Mouse (Mus musculus): Measurements from ENCODE around the gene Lrrc4. TPM values are rescaled to one million over a fixed set of nuclear protein-coding genes. Genes with fewer than 3 reads are reported as not detected.

Gene Lrrc4
- polyA plus RNA-seq, 1 experiment from 2014 or later, result 0.56 TPM

- DNase-seq (ENCODE audit: low spot score) (no peak), ATAC-seq (replicated peaks; ENCODE audit: low FRiP score) (no peak)
- WGBS, result 81% methylated on average over 8 of the region's 8 CpGs
- Histone ChIP-seq H3K27ac (ENCODE audit: low read depth, low read length) (peak overlapping the region; percentile 73), H3K9me3 (ENCODE audit: control insufficient read depth, low read length) (no peaks in the 10 kb centered on the region), H3K9ac (ENCODE audit: low read depth, low read length) (no peak overlapping the region), H3K4me2 (no peak overlapping the region), H3K4me3 (ENCODE audit: low read depth, low read length) (no peak overlapping the region), H3K27me3 (replicated peaks; ENCODE audit: control insufficient read depth, insufficient read depth, low read length) (no peaks in the 10 kb centered on the region), H3K4me1 (replicated peaks; ENCODE audit: control insufficient read depth, insufficient read depth, low read length) (peaks cover 28% of the 10 kb centered on the region), H3K36me3 (ENCODE audit: control insufficient read depth, insufficient read depth, low read length) (no peaks in the 10 kb centered on the region; the same call in 1 of the 2 replicates)
Measured at GRCm38 (mm10) chr6:28706108-28706975, 125.2 kb downstream of the Lrrc4 start.

- Histone ChIP-seq H3K9me3 (ENCODE audit: control insufficient read depth, low read length) (no peaks in the 10 kb centered on the region), H3K4me3 (ENCODE audit: low read depth, low read length) (no peak overlapping the region), H3K27ac (ENCODE audit: low read depth, low read length) (no peak overlapping the region), H3K4me2 (no peak overlapping the region), H3K27me3 (replicated peaks; ENCODE audit: control insufficient read depth, insufficient read depth, low read length) (no peaks in the 10 kb centered on the region), H3K9ac (ENCODE audit: low read depth, low read length) (no peak overlapping the region), H3K36me3 (ENCODE audit: control insufficient read depth, insufficient read depth, low read length) (no peaks in the 10 kb centered on the region; the same call in 1 of the 2 replicates), H3K4me1 (replicated peaks; ENCODE audit: control insufficient read depth, insufficient read depth, low read length) (peaks cover 28% of the 10 kb centered on the region)
- WGBS, result 54% methylated on average over 6 of the region's 6 CpGs
- DNase-seq (ENCODE audit: low spot score) (no peak), ATAC-seq (replicated peaks; ENCODE audit: low FRiP score) (peak; percentile 52)
Measured at GRCm38 (mm10) chr6:28705384-28706107, 126.0 kb downstream of the Lrrc4 start.

GRCm38 (mm10) chr6:28704612-28705011 is 126.9 kb downstream of the Lrrc4 start:
- Histone ChIP-seq H3K9ac (ENCODE audit: low read depth, low read length) (no peak overlapping the region), H3K36me3 (ENCODE audit: control insufficient read depth, insufficient read depth, low read length) (no peaks in the 10 kb centered on the region; the same call in 1 of the 2 replicates), H3K4me1 (replicated peaks; ENCODE audit: control insufficient read depth, insufficient read depth, low read length) (peaks cover 22% of the 10 kb centered on the region), H3K9me3 (ENCODE audit: control insufficient read depth, low read length) (no peaks in the 10 kb centered on the region), H3K4me3 (ENCODE audit: low read depth, low read length) (no peak overlapping the region), H3K27me3 (replicated peaks; ENCODE audit: control insufficient read depth, insufficient read depth, low read length) (no peaks in the 10 kb centered on the region), H3K4me2 (no peak overlapping the region), H3K27ac (ENCODE audit: low read depth, low read length) (0 out of 2 replicates have a peak overlapping the region, but pooled peaks have one; percentile 34)
- WGBS, result 45% methylated on average over 6 of the region's 6 CpGs
- DNase-seq (ENCODE audit: low spot score) (no peak), ATAC-seq (replicated peaks; ENCODE audit: low FRiP score) (no peak)

GRCm38 (mm10) chr6:28697214-28697613 is 134.3 kb downstream of the Lrrc4 start:
- WGBS, result 88% methylated on average over 3 of the region's 3 CpGs
- Histone ChIP-seq H3K36me3 (ENCODE audit: control insufficient read depth, insufficient read depth, low read length) (no peaks in the 10 kb centered on the region; the same call in 1 of the 2 replicates), H3K27ac (ENCODE audit: low read depth, low read length) (no peak overlapping the region), H3K27me3 (replicated peaks; ENCODE audit: control insufficient read depth, insufficient read depth, low read length) (no peaks in the 10 kb centered on the region), H3K9me3 (ENCODE audit: control insufficient read depth, low read length) (no peaks in the 10 kb centered on the region), H3K4me2 (no peak overlapping the region), H3K4me3 (ENCODE audit: low read depth, low read length) (no peak overlapping the region), H3K4me1 (replicated peaks; ENCODE audit: control insufficient read depth, insufficient read depth, low read length) (no peaks in the 10 kb centered on the region), H3K9ac (ENCODE audit: low read depth, low read length) (no peak overlapping the region)
- DNase-seq (ENCODE audit: low spot score) (no peak), ATAC-seq (replicated peaks; ENCODE audit: low FRiP score) (no peak)

- DNase-seq (ENCODE audit: low spot score), result no peak
- no peak overlapping the region for H3K4me3 ChIP-seq (ENCODE audit: low read depth, low read length)
- H3K27ac ChIP-seq (ENCODE audit: low read depth, low read length), result no peak overlapping the region
- H3K4me1 ChIP-seq (replicated peaks; ENCODE audit: control insufficient read depth, insufficient read depth, low read length), result no peaks in the 10 kb centered on the region
- H3K27me3 ChIP-seq (replicated peaks; ENCODE audit: control insufficient read depth, insufficient read depth, low read length), result no peaks in the 10 kb centered on the region
- no peak overlapping the region for H3K9ac ChIP-seq (ENCODE audit: low read depth, low read length)
- H3K4me2 ChIP-seq, result no peak overlapping the region
- no peak for ATAC-seq (replicated peaks; ENCODE audit: low FRiP score)
- H3K9me3 ChIP-seq (ENCODE audit: control insufficient read depth, low read length), result no peaks in the 10 kb centered on the region
- H3K36me3 ChIP-seq (ENCODE audit: control insufficient read depth, insufficient read depth, low read length), result no peaks in the 10 kb centered on the region; the same call in 1 of the 2 replicates
Measured at GRCm38 (mm10) chr6:28692659-28693058, 138.9 kb downstream of the Lrrc4 start.

GRCm38 (mm10) chr6:28687776-28688175 is 143.8 kb downstream of the Lrrc4 start:
- H3K27me3 ChIP-seq (replicated peaks; ENCODE audit: control insufficient read depth, insufficient read depth, low read length), result no peaks in the 10 kb centered on the region
- H3K9me3 ChIP-seq (ENCODE audit: control insufficient read depth, low read length), result no peaks in the 10 kb centered on the region
- no peak overlapping the region for H3K27ac ChIP-seq (ENCODE audit: low read depth, low read length)
- H3K9ac ChIP-seq (ENCODE audit: low read depth, low read length), result no peak overlapping the region
- H3K4me3 ChIP-seq (ENCODE audit: low read depth, low read length), result no peak overlapping the region
- DNase-seq (ENCODE audit: low spot score), result no peak
- no peak for ATAC-seq (replicated peaks; ENCODE audit: low FRiP score)
- 80% methylated on average over 5 of the region's 5 CpGs for WGBS
- H3K4me2 ChIP-seq, result no peak overlapping the region
- H3K4me1 ChIP-seq (replicated peaks; ENCODE audit: control insufficient read depth, insufficient read depth, low read length), result no peaks in the 10 kb centered on the region
- no peaks in the 10 kb centered on the region for H3K36me3 ChIP-seq (ENCODE audit: control insufficient read depth, insufficient read depth, low read length)

GRCm38 (mm10) chr6:28685745-28686144 is 145.8 kb downstream of the Lrrc4 start:
- H3K27me3 ChIP-seq (replicated peaks; ENCODE audit: control insufficient read depth, insufficient read depth, low read length), result no peaks in the 10 kb centered on the region
- DNase-seq (ENCODE audit: low spot score) (no peak), ATAC-seq (replicated peaks; ENCODE audit: low FRiP score) (no peak)
- H3K4me3 ChIP-seq (ENCODE audit: low read depth, low read length), result no peak overlapping the region
- no peak overlapping the region for H3K4me2 ChIP-seq
- H3K9me3 ChIP-seq (ENCODE audit: control insufficient read depth, low read length), result no peaks in the 10 kb centered on the region
- H3K36me3 ChIP-seq (ENCODE audit: control insufficient read depth, insufficient read depth, low read length), result no peaks in the 10 kb centered on the region
- no peaks in the 10 kb centered on the region for H3K4me1 ChIP-seq (replicated peaks; ENCODE audit: control insufficient read depth, insufficient read depth, low read length)
- no peak overlapping the region for H3K27ac ChIP-seq (ENCODE audit: low read depth, low read length)
- WGBS, result 69% methylated on average over 5 of the region's 5 CpGs
- no peak overlapping the region for H3K9ac ChIP-seq (ENCODE audit: low read depth, low read length)

GRCm38 (mm10) chr6:28685052-28685451 is 146.5 kb downstream of the Lrrc4 start:
- H3K27ac ChIP-seq (ENCODE audit: low read depth, low read length), result no peak overlapping the region
- DNase-seq (ENCODE audit: low spot score) (no peak), ATAC-seq (replicated peaks; ENCODE audit: low FRiP score) (no peak)
- no peak overlapping the region for H3K4me2 ChIP-seq
- no peaks in the 10 kb centered on the region for H3K4me1 ChIP-seq (replicated peaks; ENCODE audit: control insufficient read depth, insufficient read depth, low read length)
- H3K4me3 ChIP-seq (ENCODE audit: low read depth, low read length), result no peak overlapping the region
- no peaks in the 10 kb centered on the region for H3K27me3 ChIP-seq (replicated peaks; ENCODE audit: control insufficient read depth, insufficient read depth, low read length)
- no peaks in the 10 kb centered on the region for H3K36me3 ChIP-seq (ENCODE audit: control insufficient read depth, insufficient read depth, low read length)
- H3K9ac ChIP-seq (ENCODE audit: low read depth, low read length), result no peak overlapping the region
- no peaks in the 10 kb centered on the region for H3K9me3 ChIP-seq (ENCODE audit: control insufficient read depth, low read length)
- 82% methylated on average over 3 of the region's 3 CpGs for WGBS

Measured in liver, embryonic 11.5 days (tissue).